Comparison of ENCODE assay signal across 9 mouse cellular contexts in the genomic region with DNA sequence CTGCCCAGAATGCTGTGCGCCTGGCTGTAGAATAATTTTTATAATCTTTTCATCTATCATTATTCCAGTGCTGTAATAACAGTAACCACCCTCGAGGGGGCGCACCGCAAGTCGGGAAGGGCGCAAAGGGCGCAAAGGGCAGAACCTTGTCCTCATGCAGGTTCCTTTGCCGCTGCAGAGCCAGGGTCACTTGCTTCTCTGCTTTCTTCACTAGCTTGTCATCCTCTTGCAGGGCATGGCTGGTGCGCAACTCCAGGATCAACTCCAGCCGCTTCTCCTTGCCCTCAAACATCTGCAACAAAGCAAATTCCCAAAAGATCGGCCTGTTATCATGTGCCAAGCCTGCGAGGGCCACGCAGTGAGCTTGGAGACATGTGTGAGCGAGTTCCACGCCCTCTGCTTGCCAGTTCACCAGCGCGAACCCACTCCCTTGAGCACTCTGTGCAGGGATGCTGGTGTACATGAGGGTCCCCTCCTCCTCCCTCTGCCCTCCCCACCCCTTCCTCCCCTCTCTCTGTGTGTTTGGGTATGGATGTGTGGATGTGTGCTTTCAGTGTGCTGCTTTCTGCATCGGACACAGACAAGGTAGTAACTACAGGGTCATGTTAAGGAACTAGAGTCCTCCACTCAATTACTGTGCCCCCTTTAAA. TPM values are rescaled to one million over a fixed set of nuclear protein-coding genes. Genes with fewer than 3 reads are reported as not detected.
DNase-seq lines count a peak whose midpoint lies in the region; ATAC-seq lines count a peak whose summit lies in the region.
"Had no signal": no experiment of that assay in that cellular context is flagged by ENCODE, and none has a peak within 500 bp of the region (broad histone marks: within the 10 kb centered on the region; RNA-seq: fewer than 3 reads in every experiment).

No protein-coding gene starts in this region.

- intact Hi-C loops in left cerebral cortex, postnatal 4 days (cut with DNase I), result no loop called here

- H3K4me1 ChIP-seq in hindbrain, embryonic 11.5 days (replicated peaks; ENCODE audit: control insufficient read depth, insufficient read depth, low read length), result 0 out of 2 replicates have a peak, but pooled peaks cover 4% of the 10 kb centered on the region
- H3K4me1 ChIP-seq in midbrain, embryonic 14.5 days (ENCODE audit: control insufficient read depth, insufficient read depth, low read length), result peaks cover 10% of the 10 kb centered on the region; the same call in 1 of the 2 replicates

- H3K27ac ChIP-seq in hindbrain, embryonic 11.5 days (ENCODE audit: low read depth, low read length), result no peak overlapping the region
- 0 out of 2 replicates have a peak overlapping the region, but pooled peaks have one; percentile 17 for H3K27ac ChIP-seq in midbrain, embryonic 14.5 days (replicated peaks; ENCODE audit: low read depth, low read length)
- H3K27ac ChIP-seq: macrophage had no signal

- H3K9me3 ChIP-seq in hindbrain, embryonic 11.5 days (ENCODE audit: control insufficient read depth, low read length), result no peaks in the 10 kb centered on the region
- no peaks in the 10 kb centered on the region for H3K9me3 ChIP-seq in midbrain, embryonic 14.5 days (ENCODE audit: control insufficient read depth, low read length)

- peak; percentile 43; the same call in 1 of the 2 replicates for ATAC-seq in hindbrain, embryonic 11.5 days (ENCODE audit: low FRiP score)
- no peak for ATAC-seq in midbrain, embryonic 14.5 days (ENCODE audit: low FRiP score, low TSS enrichment)
- ATAC-seq in megakaryocyte-erythroid progenitor cell, adult 5-6 weeks (replicated peaks; ENCODE audit: low FRiP score, low TSS enrichment, poor library complexity, severe bottlenecking), result no peak; the same call in 1 of the 2 replicates

- H3K9ac ChIP-seq in hindbrain, embryonic 11.5 days (ENCODE audit: low read depth, low read length), result no peak overlapping the region
- no peak overlapping the region for H3K9ac ChIP-seq in midbrain, embryonic 14.5 days (replicated peaks; ENCODE audit: low read length)

- H3K36me3 ChIP-seq in hindbrain, embryonic 11.5 days (ENCODE audit: control insufficient read depth, insufficient read depth, low read length), result no peaks in the 10 kb centered on the region
- H3K36me3 ChIP-seq in midbrain, embryonic 14.5 days (ENCODE audit: control insufficient read depth, insufficient read depth, low read length), result no peaks in the 10 kb centered on the region

- H3K4me2 ChIP-seq in hindbrain, embryonic 11.5 days (replicated peaks; ENCODE audit: low read depth, low read length), result no peak overlapping the region
- H3K4me2 ChIP-seq in midbrain, embryonic 14.5 days (ENCODE audit: low read length), result no peak overlapping the region

- DNase-seq in left cerebral cortex, postnatal 4 days, result peak; percentile 4
- DNase-seq in left cerebral cortex, adult 9 months (ENCODE audit: low spot score in 2 of 2), result no peak
- DNase-seq in ZHBTc4 (ENCODE audit: low read depth, low spot score), result peak; percentile 79
- DNase-seq in hindbrain, embryonic 11.5 days (ENCODE audit: low spot score), result peak; percentile 44
- peak; percentile 13 for DNase-seq in midbrain, embryonic 14.5 days
- no peak for DNase-seq in right cerebral cortex, postnatal 36 days (ENCODE audit: low spot score in 2 of 2)
- DNase-seq in layer of hippocampus, adult 18-20 months (ENCODE audit: low spot score in 2 of 2), result no peak

- 45% methylated on average over 18 of the region's 18 CpGs for WGBS in hindbrain, embryonic 11.5 days
- WGBS in midbrain, embryonic 14.5 days, result 44% methylated on average over 18 of the region's 18 CpGs

- H3K4me3 ChIP-seq in hindbrain, embryonic 11.5 days (ENCODE audit: low read depth, low read length), result no peak overlapping the region
- no peak overlapping the region for H3K4me3 ChIP-seq in midbrain, embryonic 14.5 days (replicated peaks; ENCODE audit: low read depth, low read length)

- no peaks in the 10 kb centered on the region for H3K27me3 ChIP-seq in hindbrain, embryonic 11.5 days (ENCODE audit: control insufficient read depth, insufficient read depth, low read length)
- H3K27me3 ChIP-seq in midbrain, embryonic 14.5 days (ENCODE audit: control insufficient read depth, insufficient read depth, low read length), result no peaks in the 10 kb centered on the region

RNA-seq across cellular contexts. Expression of gene Nr1i2, which starts 12.1 kb away (rescaled TPM):
- not detected for total RNA-seq in left cerebral cortex, postnatal 4 days (2021)
- polyA plus RNA-seq in hindbrain, embryonic 11.5 days (2014; fragmentation: Nextera tagmentation; extraction: Ambion mirVana), result 0.06 TPM in 1 of 2 replicates, not detected in the other
- not detected in 2 replicates for polyA plus RNA-seq in midbrain, embryonic 14.5 days (2014; fragmentation: Nextera tagmentation; extraction: Ambion mirVana)
- total RNA-seq in megakaryocyte-erythroid progenitor cell, adult 5-6 weeks (2014; fragmentation: Nextera tagmentation), result not detected in 2 replicates
- total RNA-seq in megakaryocyte-erythroid progenitor cell, adult 5-6 weeks (2017), result not detected in 2 replicates
- total RNA-seq in layer of hippocampus, adult 18-20 months (2021), result not detected
- polyA plus RNA-seq: macrophage had no signal

RNA-seq across cellular contexts. Expression of gene Maats1, which starts 35.2 kb away (rescaled TPM):
- 1 to 10 TPM in 1 of 2 experiments, under 1 TPM in 1; 0.89 to 1.0 TPM for total RNA-seq in left cerebral cortex, postnatal 4 days (2021)
- polyA plus RNA-seq in hindbrain, embryonic 11.5 days (2014; fragmentation: Nextera tagmentation; extraction: Ambion mirVana), result 1.3 and 1.5 TPM in 2 replicates
- 0.51 and 1.0 TPM in 2 replicates for polyA plus RNA-seq in midbrain, embryonic 14.5 days (2014; fragmentation: Nextera tagmentation; extraction: Ambion mirVana)
- total RNA-seq in megakaryocyte-erythroid progenitor cell, adult 5-6 weeks (2014; fragmentation: Nextera tagmentation), result not detected in 2 replicates
- 0.04 and 0.66 TPM in 2 replicates for total RNA-seq in megakaryocyte-erythroid progenitor cell, adult 5-6 weeks (2017)
- 1 to 10 TPM; 1.1 to 1.5 TPM for total RNA-seq in layer of hippocampus, adult 18-20 months (2021)
- polyA plus RNA-seq: macrophage had no signal

RNA-seq across cellular contexts. Expression of gene Cox17, which starts 40.1 kb away (rescaled TPM):
- 10 to 100 TPM; 35.0 to 42.2 TPM for total RNA-seq in left cerebral cortex, postnatal 4 days (2021)
- 121 and 122 TPM in 2 replicates for polyA plus RNA-seq in hindbrain, embryonic 11.5 days (2014; fragmentation: Nextera tagmentation; extraction: Ambion mirVana)
- polyA plus RNA-seq in midbrain, embryonic 14.5 days (2014; fragmentation: Nextera tagmentation; extraction: Ambion mirVana), result 83.8 and 88.1 TPM in 2 replicates
- 228 and 369 TPM in 2 replicates for total RNA-seq in megakaryocyte-erythroid progenitor cell, adult 5-6 weeks (2014; fragmentation: Nextera tagmentation)
- total RNA-seq in megakaryocyte-erythroid progenitor cell, adult 5-6 weeks (2017), result 465 and 506 TPM in 2 replicates
- total RNA-seq in layer of hippocampus, adult 18-20 months (2021), result 100 to 1,000 TPM; 136 to 147 TPM

RNA-seq across cellular contexts. Expression of gene Gm21987, which starts 40.1 kb away (rescaled TPM):
- total RNA-seq in left cerebral cortex, postnatal 4 days (2021), result not detected
- polyA plus RNA-seq in hindbrain, embryonic 11.5 days (2014; fragmentation: Nextera tagmentation; extraction: Ambion mirVana), result not detected in 2 replicates
- not detected in 2 replicates for polyA plus RNA-seq in midbrain, embryonic 14.5 days (2014; fragmentation: Nextera tagmentation; extraction: Ambion mirVana)
- not detected in 2 replicates for total RNA-seq in megakaryocyte-erythroid progenitor cell, adult 5-6 weeks (2014; fragmentation: Nextera tagmentation)
- total RNA-seq in megakaryocyte-erythroid progenitor cell, adult 5-6 weeks (2017), result not detected in 2 replicates
- total RNA-seq in layer of hippocampus, adult 18-20 months (2021), result not detected
- polyA plus RNA-seq: macrophage had no signal

RNA-seq across cellular contexts. Expression of gene Popdc2, which starts 55.3 kb away (rescaled TPM):
- under 1 TPM; 0.34 to 0.50 TPM for total RNA-seq in left cerebral cortex, postnatal 4 days (2021)
- 0.89 and 1.0 TPM in 2 replicates for polyA plus RNA-seq in hindbrain, embryonic 11.5 days (2014; fragmentation: Nextera tagmentation; extraction: Ambion mirVana)
- 0.51 TPM in 2 replicates for polyA plus RNA-seq in midbrain, embryonic 14.5 days (2014; fragmentation: Nextera tagmentation; extraction: Ambion mirVana)
- 10.0 and 10.1 TPM in 2 replicates for total RNA-seq in megakaryocyte-erythroid progenitor cell, adult 5-6 weeks (2014; fragmentation: Nextera tagmentation)
- 3.1 TPM in 1 of 2 replicates, not detected in the other for total RNA-seq in megakaryocyte-erythroid progenitor cell, adult 5-6 weeks (2017)
- under 1 TPM; 0.20 to 0.66 TPM for total RNA-seq in layer of hippocampus, adult 18-20 months (2021)
- polyA plus RNA-seq: macrophage had no signal

Comparison
In these comparisons a context has a peak if more than half of its experiments do, and no peak if none do; other contexts are left out.
1. DNase-seq: peak in left cerebral cortex, postnatal 4 days (single experiment), ZHBTc4 (single experiment), hindbrain, embryonic 11.5 days (single experiment) and midbrain, embryonic 14.5 days (single experiment); none in left cerebral cortex, adult 9 months (0 of 2), right cerebral cortex, postnatal 36 days (0 of 2) and layer of hippocampus, adult 18-20 months (0 of 2).